Mouse (Mus musculus) liver, embryonic 14.5 days (tissue): ENCODE measurements around the gene P2ry2.

Experiments
- CTCF ChIP-seq: IDR thresholded peaks from 2 replicates; pipeline ENCODE4 v1.5.1; 2016; ENCODE audit warnings: antibody characterized with exemption, low read depth, control low read depth
- EP300 ChIP-seq: IDR thresholded peaks from 2 replicates; pipeline ENCODE4 v1.6.1; 2016; ENCODE audit warnings: antibody characterized with exemption, low read depth

DNA sequence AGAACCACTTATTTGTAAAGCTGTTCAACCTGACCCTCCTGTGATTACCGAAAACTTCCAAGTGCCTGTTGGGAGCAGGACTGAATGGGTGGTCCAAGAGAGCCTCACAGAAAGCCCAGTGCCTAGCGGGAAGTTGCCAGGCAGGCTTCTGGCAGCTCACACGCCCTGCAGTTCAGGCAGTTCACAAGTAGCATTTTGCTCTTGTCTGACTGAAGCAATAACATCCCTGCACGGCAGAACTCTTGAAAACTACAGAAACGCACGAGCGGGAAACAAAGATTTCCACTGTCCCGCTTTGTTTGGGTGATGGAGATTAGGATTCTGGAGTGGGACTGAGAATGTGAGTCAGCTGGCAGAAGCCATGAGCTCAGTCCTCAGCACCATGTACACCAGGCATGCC is 18.6 kb upstream of the P2ry2 start:
- no peak for TF ChIP-seq CTCF
- TF ChIP-seq EP300 = no peak
